Mouse (Mus musculus) stomach, postnatal 0 days (tissue): ENCODE measurements around the gene Cyp2ab1. TPM values are rescaled to one million over a fixed set of nuclear protein-coding genes. Genes with fewer than 3 reads are reported as not detected.
"Not testable (repeated sequence)": the region's sequence is repeated elsewhere in the genome, so short reads cannot be mapped to it uniquely, and the experiment has no call there.

Experiments used
- ATAC-seq: fragments of 200-750 bp; cut with Nextera tagmentation; 2 replicates; pipeline ENCODE4 v1.8.0; 2017; ENCODE audit not compliant: low FRiP score, low TSS enrichment
- DNase-seq: peaks from one replicate; pipeline ENCODE4 v3.0.0-alpha.2; 2016; ENCODE audit warnings: low spot score
- H3K27ac ChIP-seq: fragments of 300-500 bp; sonication (generic); replicated peaks from 2 replicates; pipeline ENCODE4 v1.5.1; 2014; ENCODE audit warnings: mild to moderate bottlenecking, control low read depth
- H3K27me3 ChIP-seq: fragments of 300-500 bp; sonication (generic); 2 replicates; pipeline ENCODE4 v1.6.1; 2014; ENCODE audit warnings: low read length; ENCODE audit not compliant: control insufficient read depth, insufficient read depth
- H3K36me3 ChIP-seq: fragments of 300-500 bp; sonication (generic); 2 replicates; pipeline ENCODE4 v1.6.1; 2014; ENCODE audit warnings: low read length, mixed read lengths; ENCODE audit not compliant: control insufficient read depth, insufficient read depth
- H3K4me1 ChIP-seq: fragments of 300-500 bp; sonication (generic); replicated peaks from 2 replicates; pipeline ENCODE4 v1.6.1; 2014; ENCODE audit warnings: antibody characterized with exemption; ENCODE audit not compliant: control insufficient read depth, insufficient read depth
- H3K4me2 ChIP-seq: fragments of 300-500 bp; sonication (generic); replicated peaks from 2 replicates; pipeline ENCODE4 v1.6.1; 2014; ENCODE audit warnings: low read depth, mild to moderate bottlenecking, control low read depth, moderate library complexity
- H3K4me3 ChIP-seq: fragments of 300-500 bp; sonication (generic); 2 replicates; pipeline ENCODE4 v1.5.1; 2014; ENCODE audit warnings: low read depth, low read length, control low read depth
- H3K9ac ChIP-seq: fragments of 300-500 bp; sonication (generic); 2 replicates; pipeline ENCODE4 v1.6.1; 2014; ENCODE audit warnings: mild to moderate bottlenecking, low read length, control low read depth, mixed read lengths
- H3K9me3 ChIP-seq: fragments of 300-500 bp; sonication (generic); 2 replicates; pipeline ENCODE4 v1.6.1; 2016; ENCODE audit warnings: low read length; ENCODE audit not compliant: control insufficient read depth
- CTCF ChIP-seq: IDR thresholded peaks from 2 replicates; pipeline ENCODE4 v1.5.1; 2016; ENCODE audit warnings: antibody characterized with exemption, low read depth, mild to moderate bottlenecking, moderate library complexity
- EP300 ChIP-seq: optimal IDR thresholded peaks from 2 replicates; pipeline ENCODE3; 2016; ENCODE audit warnings: antibody characterized with exemption
- WGBS: fragments of 180-500 bp; shearing (Covaris S2); extraction: QIAGEN DNeasy Blood & Tissue Kit; methylation state at CpG from one replicate; pipeline ENCODE4 v1.1.7; 2014; 5-methylcytosine and 5-hydroxymethylcytosine counted together
- polyA plus RNA-seq: library from polyadenylated mRNA; unstranded; fragments of >200 nt; fragmentation: Nextera tagmentation; extraction: Ambion mirVana; gene quantifications from 2 replicates; pipeline ENCODE4 v1.2.1, GENCODE M21; 2015

The Cyp2ab1 gene
- polyA plus RNA-seq: not detected in 2 replicates

- Histone ChIP-seq H3K4me3 (no peak within 1 kb of the TSS), H3K9me3 (no peaks in the 10 kb centered on the region), H3K4me1 (no peaks in the 10 kb centered on the region), H3K27me3 (no peaks in the 10 kb centered on the region), H3K9ac (no peak within 1 kb of the TSS), H3K4me2 (no peak within 1 kb of the TSS), H3K27ac (no peak within 1 kb of the TSS), H3K36me3 (0 out of 2 replicates have a peak, but pooled peaks cover 2% of the 10 kb centered on the region)
- ATAC-seq (no peak), DNase-seq (no peak)
- 39% methylated on average over 5 of the region's 5 CpGs for WGBS
- TF ChIP-seq EP300: no peak
- no peak for TF ChIP-seq CTCF
These were observed at the start of gene Cyp2ab1 for GRCm38 (mm10) chr16:20325286-20325685. TSS of gene Cyp2ab1 (minus strand) at chr16:20325404.

- ATAC-seq: peak; percentile 83
- H3K9me3 ChIP-seq: no peaks in the 10 kb centered on the region
- H3K4me2 ChIP-seq: no peak overlapping the region
- no peak overlapping the region for H3K4me3 ChIP-seq
- DNase-seq: peak; percentile 44
- no peak for TF ChIP-seq CTCF
- peaks cover 18% of the 10 kb centered on the region for H3K36me3 ChIP-seq
- H3K27me3 ChIP-seq: no peaks in the 10 kb centered on the region
- H3K9ac ChIP-seq: no peak overlapping the region
- no peaks in the 10 kb centered on the region for H3K4me1 ChIP-seq
- 56% methylated on average over 4 of the region's 4 CpGs for WGBS
- no peak overlapping the region for H3K27ac ChIP-seq
These were observed 46.5 kb upstream of the Cyp2ab1 start for GRCm38 (mm10) chr16:20371731-20372130.

GRCm38 (mm10) chr16:20368221-20368620, 43.0 kb upstream of the Cyp2ab1 start:
- WGBS: 88% methylated on average over 9 of the region's 9 CpGs
- H3K9me3 ChIP-seq: no peaks in the 10 kb centered on the region
- H3K9ac ChIP-seq: no peak overlapping the region
- no peaks in the 10 kb centered on the region for H3K4me1 ChIP-seq
- H3K4me2 ChIP-seq: no peak overlapping the region
- H3K27ac ChIP-seq: no peak overlapping the region
- H3K27me3 ChIP-seq: no peaks in the 10 kb centered on the region
- H3K4me3 ChIP-seq: no peak overlapping the region
- H3K36me3 ChIP-seq: peaks cover 24% of the 10 kb centered on the region
- DNase-seq (no peak), ATAC-seq (no peak)
- TF ChIP-seq EP300 (no peak), CTCF (no peak)

GRCm38 (mm10) chr16:20362121-20362520, 36.9 kb upstream of the Cyp2ab1 start:
- ATAC-seq (no peak), DNase-seq (no peak)
- Histone ChIP-seq H3K4me3 (no peak overlapping the region), H3K9ac (no peak overlapping the region), H3K4me1 (no peaks in the 10 kb centered on the region), H3K36me3 (peaks cover 16% of the 10 kb centered on the region), H3K9me3 (no peaks in the 10 kb centered on the region), H3K27me3 (no peaks in the 10 kb centered on the region), H3K27ac (no peak overlapping the region), H3K4me2 (no peak overlapping the region)
- 91% methylated on average over 11 of the region's 11 CpGs for WGBS
- TF ChIP-seq EP300: no peak

GRCm38 (mm10) chr16:20361496-20361895, 36.3 kb upstream of the Cyp2ab1 start:
- WGBS: 93% methylated on average over 3 of the region's 3 CpGs
- not testable (repeated sequence) for H3K27ac ChIP-seq, H3K9me3 ChIP-seq, ATAC-seq, H3K4me3 ChIP-seq, DNase-seq, H3K9ac ChIP-seq, H3K4me2 ChIP-seq, H3K27me3 ChIP-seq, H3K4me1 ChIP-seq
- H3K36me3 ChIP-seq: peaks cover 19% of the 10 kb centered on the region

- ATAC-seq (no peak), DNase-seq (no peak)
- Histone ChIP-seq H3K27me3 (no peaks in the 10 kb centered on the region), H3K4me3 (no peak overlapping the region), H3K4me1 (no peaks in the 10 kb centered on the region), H3K36me3 (peaks cover 14% of the 10 kb centered on the region; the same call in 1 of the 2 replicates), H3K4me2 (no peak overlapping the region), H3K9ac (no peak overlapping the region), H3K27ac (no peak overlapping the region), H3K9me3 (no peaks in the 10 kb centered on the region)
- TF ChIP-seq EP300: no peak
- TF ChIP-seq CTCF: no peak
- 85% methylated on average over 9 of the region's 9 CpGs for WGBS
These were observed 34.6 kb upstream of the Cyp2ab1 start for GRCm38 (mm10) chr16:20359643-20360295.
